Mouse (Mus musculus) heart, postnatal 0 days (tissue): ENCODE data around the gene Rhbdd2.

Source experiments
- CTCF ChIP-seq: IDR thresholded peaks from 2 replicates; pipeline ENCODE4 v1.5.1; 2016; ENCODE audit warnings: antibody characterized with exemption, control low read depth, low read depth
- EP300 ChIP-seq: IDR thresholded peaks from 2 replicates; pipeline ENCODE4 v1.6.1; 2016; ENCODE audit warnings: antibody characterized with exemption, low read depth

- no peak for TF ChIP-seq CTCF
- TF ChIP-seq EP300: no peak
Measured at GRCm38 (mm10) chr5:135642686-135643551, 10.5 kb downstream of the Rhbdd2 start.
